Mouse (Mus musculus) cerebellum, adult 11 months (tissue): ENCODE results near the gene Stard3.
A peak's percentile ranks its signal among the peaks of the same experiment; 100 is the strongest.

Experiments used
- DNase-seq: peaks from one replicate; pipeline ENCODE4 v3.0.0; 2022

Stard3 gene

GRCm38 (mm10) chr11:98348083-98348961 is 9.8 kb upstream of the Stard3 start, which contains the start of gene Ppp1r1b:
Ppp1r1b (plus strand) TSS chr11:98348404.
- DNase-seq, result peak; percentile 73

DNA sequence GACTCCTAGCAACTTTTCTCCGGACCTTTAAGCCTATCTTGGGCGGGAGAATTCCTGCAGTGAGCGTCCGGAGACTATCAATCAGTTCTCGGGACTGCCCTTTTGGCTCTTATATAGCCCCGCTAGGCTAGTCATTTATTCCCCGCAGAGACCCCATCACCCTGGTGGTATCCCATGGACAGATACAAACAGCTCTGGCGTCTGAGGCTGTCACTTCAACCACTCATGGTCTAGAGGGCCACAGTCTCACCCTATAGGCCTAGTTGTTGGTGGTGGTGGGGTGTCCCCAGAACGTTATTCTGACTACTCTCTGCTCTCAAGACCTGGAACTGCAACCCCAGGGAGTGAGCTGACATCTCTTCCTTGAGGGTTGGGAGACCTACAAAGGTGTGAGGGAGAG is 8.9 kb upstream of the Stard3 start:
- DNase-seq, result no peak

- no peak for DNase-seq
Observed at GRCm38 (mm10) chr11:98352272-98352990, 5.7 kb upstream of the Stard3 start.

- no peak for DNase-seq
Observed at GRCm38 (mm10) chr11:98353651-98354211, 4.4 kb upstream of the Stard3 start.

GRCm38 (mm10) chr11:98354445-98354844 is 3.7 kb upstream of the Stard3 start:
- no peak for DNase-seq

DNA sequence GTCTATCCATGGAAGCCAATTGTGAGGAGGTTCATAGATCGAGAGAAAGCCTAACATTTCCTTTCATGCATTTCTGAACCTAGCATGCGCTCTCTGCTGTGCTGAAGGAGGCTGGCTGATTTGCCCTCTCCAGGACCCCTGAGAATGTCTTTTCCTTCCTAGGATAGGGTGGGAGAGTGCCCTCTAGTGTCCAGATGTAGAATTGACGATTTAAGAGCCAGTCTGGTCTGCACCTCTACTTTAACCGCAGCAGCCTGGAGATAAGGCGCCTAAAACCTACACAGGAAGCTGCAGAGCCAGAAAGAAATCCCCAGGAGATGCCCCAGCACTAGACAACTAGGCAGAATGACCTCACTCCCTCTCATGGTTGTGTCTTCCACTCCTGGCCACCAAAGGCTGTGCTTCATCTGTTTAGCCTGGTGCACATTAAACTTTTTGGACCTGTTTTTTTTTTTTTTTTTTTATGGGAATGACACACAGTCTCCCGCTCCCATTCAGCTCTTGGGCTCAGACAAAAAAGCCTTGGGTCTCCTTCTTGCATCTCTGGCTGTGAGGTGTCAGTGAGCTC is 2.4 kb upstream of the Stard3 start:
- no peak for DNase-seq

DNA sequence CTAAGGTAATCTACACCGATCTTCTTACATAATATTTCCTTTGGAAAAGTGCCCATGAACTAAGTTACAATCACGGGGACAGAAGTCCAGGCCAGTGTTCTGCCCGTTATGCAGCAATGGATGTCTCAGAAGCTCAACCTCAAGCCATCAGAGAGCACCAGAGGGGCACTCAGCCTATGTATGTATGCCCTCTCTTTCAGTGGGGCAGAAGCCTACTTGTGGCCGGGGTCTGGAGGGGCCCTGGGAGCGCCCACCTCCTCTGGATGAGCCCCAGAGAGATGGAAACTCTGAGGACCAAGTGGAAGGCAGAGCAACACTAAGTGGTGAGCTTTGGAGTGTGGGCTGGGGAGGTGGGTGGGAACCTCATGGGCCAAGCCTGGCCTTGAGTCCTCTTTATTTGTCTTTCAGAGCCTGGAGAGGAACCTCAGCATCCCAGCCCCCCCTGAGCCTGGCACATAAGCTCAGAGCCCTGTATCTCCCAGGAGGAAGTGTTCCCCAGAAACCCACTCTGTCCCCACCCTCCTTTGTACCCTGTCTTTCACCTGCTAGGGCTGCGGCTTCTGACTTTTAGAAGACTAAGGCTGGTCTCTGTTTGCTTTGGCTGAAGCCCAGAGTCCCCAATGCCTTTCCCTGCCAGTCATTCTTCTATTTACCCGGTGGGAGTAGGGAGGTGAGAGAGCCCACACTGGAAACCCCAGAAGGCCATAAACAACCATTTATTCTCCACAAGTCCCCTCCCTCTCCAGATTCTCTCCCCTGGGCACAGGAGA is 1.4 kb upstream of the Stard3 start:
- no peak for DNase-seq

- DNase-seq, result no peak
Observed at GRCm38 (mm10) chr11:98357396-98358160, 590 bp upstream of the Stard3 start.

GRCm38 (mm10) chr11:98360866-98361521 is 2.8 kb downstream of the Stard3 start:
- DNase-seq, result no peak

DNA sequence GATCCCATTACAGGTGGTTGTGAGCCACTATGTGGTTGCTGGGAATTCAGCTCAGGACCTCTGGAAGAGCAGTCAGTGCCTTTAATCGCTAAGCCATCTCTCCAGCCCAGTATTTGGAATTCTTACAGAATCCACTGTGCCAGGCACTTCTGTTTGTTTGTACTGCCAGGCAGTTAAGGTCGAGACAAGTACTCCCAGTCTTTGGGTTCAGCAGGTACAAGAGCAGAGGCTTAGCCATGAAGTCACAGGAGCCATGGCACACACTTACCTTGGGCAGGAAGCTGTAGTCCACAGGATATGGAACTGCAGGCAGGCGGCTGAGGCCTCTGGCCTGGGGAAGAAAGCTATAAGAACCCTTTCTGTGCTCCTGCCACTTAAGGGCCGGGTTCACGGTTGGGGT is 5.6 kb downstream of the Stard3 start:
- DNase-seq, result no peak

GRCm38 (mm10) chr11:98364410-98364809 is 6.2 kb downstream of the Stard3 start:
- DNase-seq, result no peak

DNA sequence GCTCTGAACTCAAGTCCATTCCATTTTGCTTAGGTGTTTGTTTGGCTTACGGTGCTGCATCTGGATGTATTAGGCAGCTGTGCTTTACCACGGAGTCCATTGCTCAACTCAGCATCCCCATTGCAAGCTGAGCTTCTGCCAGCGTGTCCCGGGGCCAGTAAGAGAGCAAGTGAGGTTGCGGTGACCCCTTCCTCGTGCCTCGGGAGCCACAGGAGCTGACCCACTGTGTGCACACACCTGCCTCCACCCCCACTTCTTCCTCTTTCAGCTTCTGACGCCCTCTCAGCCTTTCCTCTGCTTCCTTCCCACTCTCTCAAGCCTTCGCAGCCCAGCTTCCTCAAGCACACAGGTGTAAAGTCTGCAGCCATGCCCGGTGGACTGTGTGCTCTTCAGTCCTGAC is 8.1 kb downstream of the Stard3 start:
- no peak for DNase-seq

- no peak for DNase-seq
Observed at GRCm38 (mm10) chr11:98367171-98367862, 9.1 kb downstream of the Stard3 start.

- no peak for DNase-seq
Observed at GRCm38 (mm10) chr11:98367863-98368186, 9.7 kb downstream of the Stard3 start.

GRCm38 (mm10) chr11:98369337-98369736 is 11.2 kb downstream of the Stard3 start:
- DNase-seq, result no peak

GRCm38 (mm10) chr11:98370588-98370987 is 12.4 kb downstream of the Stard3 start:
- DNase-seq, result no peak

- no peak for DNase-seq
Observed at GRCm38 (mm10) chr11:98371556-98372240, 13.5 kb downstream of the Stard3 start.

GRCm38 (mm10) chr11:98372406-98372805 is 14.2 kb downstream of the Stard3 start:
- peak; percentile 61 for DNase-seq

DNA sequence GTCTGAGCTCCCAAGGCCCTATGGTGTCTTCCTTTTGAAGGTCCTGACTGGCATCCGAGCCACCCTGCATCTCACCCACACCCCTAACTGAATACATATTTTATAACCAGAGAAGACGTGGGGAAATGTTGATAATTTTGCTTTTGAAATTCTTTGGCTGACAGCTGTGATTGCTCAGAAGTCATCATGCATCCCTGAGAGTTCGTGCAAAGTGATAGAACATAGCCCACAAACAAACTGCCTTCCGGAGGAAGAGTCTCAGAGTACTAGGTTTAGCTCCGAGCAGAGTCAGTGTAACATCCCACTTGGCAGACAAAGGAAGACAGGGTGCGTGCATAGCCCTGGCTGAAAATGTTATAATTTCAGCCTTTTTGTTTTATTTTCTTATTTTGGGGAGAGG is 15.1 kb downstream of the Stard3 start:
- no peak for DNase-seq

DNA sequence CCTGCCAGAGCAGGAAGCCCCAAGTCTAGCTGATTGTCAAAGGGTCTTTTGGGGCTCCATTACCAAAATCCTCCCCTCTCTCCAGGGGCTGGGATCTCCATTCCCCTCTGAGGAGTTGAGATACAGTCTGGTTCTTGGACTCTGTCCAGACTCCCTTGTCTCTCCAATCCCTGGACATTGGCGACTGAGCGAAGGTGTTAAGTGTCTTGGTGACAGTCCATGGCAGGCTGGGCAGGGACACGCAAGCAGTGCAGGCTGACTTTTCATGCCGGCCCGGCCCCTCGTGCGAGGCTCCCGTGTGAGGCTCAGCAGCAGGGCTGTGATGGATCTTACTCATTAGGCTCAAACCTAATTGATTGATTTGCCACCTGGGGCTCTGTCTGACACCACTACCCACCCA is 16.1 kb downstream of the Stard3 start:
- DNase-seq, result no peak
